Mouse (Mus musculus) heart, embryonic 15.5 days (tissue): Measurements from ENCODE around the gene Olfr693. TPM values are rescaled to one million over a fixed set of nuclear protein-coding genes. Genes with fewer than 3 reads are reported as not detected.
"Not testable (repeated sequence)": the region's sequence is repeated elsewhere in the genome, so short reads cannot be mapped to it uniquely, and the experiment has no call there.

ENCODE experiments used
- ATAC-seq: fragments of 200-750 bp; cut with Nextera tagmentation; replicated peaks from 2 replicates; pipeline ENCODE4 v1.8.0; 2017; ENCODE audit warnings: low read depth, moderate TSS enrichment; ENCODE audit not compliant: insufficient number of reproducible peaks, insufficient read depth, low FRiP score
- H3K27ac ChIP-seq: fragments of 300-500 bp; sonication (generic); 2 replicates; pipeline ENCODE4 v1.5.1; 2015; ENCODE audit warnings: mild to moderate bottlenecking, inconsistent platforms
- H3K27me3 ChIP-seq: fragments of 300-500 bp; sonication (generic); 2 replicates; pipeline ENCODE4 v1.6.1; 2015; ENCODE audit warnings: inconsistent platforms
- H3K36me3 ChIP-seq: fragments of 300-500 bp; sonication (generic); 2 replicates; pipeline ENCODE4 v1.6.1; 2015; ENCODE audit warnings: mild to moderate bottlenecking, inconsistent platforms
- H3K4me1 ChIP-seq: fragments of 300-500 bp; sonication (generic); replicated peaks from 2 replicates; pipeline ENCODE4 v1.6.1; 2015; ENCODE audit warnings: inconsistent platforms
- H3K4me2 ChIP-seq: fragments of 300-500 bp; sonication (generic); 2 replicates; pipeline ENCODE4 v1.6.1; 2015; ENCODE audit warnings: inconsistent platforms, mild to moderate bottlenecking, moderate library complexity
- H3K4me3 ChIP-seq: fragments of 300-500 bp; sonication (generic); 2 replicates; pipeline ENCODE4 v1.5.1; 2015; ENCODE audit warnings: mild to moderate bottlenecking, inconsistent platforms
- H3K9ac ChIP-seq: fragments of 300-500 bp; sonication (generic); 2 replicates; pipeline ENCODE4 v1.6.1; 2015; ENCODE audit warnings: mild to moderate bottlenecking, inconsistent platforms
- H3K9me3 ChIP-seq: fragments of 300-500 bp; sonication (generic); replicated peaks from 2 replicates; pipeline ENCODE4 v1.6.1; 2016; ENCODE audit warnings: inconsistent platforms
- WGBS: fragments of 180-500 bp; shearing (Covaris S2); methylation state at CpG from one replicate; pipeline ENCODE4 v1.1.7; 2015; ENCODE audit warnings: mixed read lengths; 5-methylcytosine and 5-hydroxymethylcytosine counted together
- polyA plus RNA-seq: library from polyadenylated mRNA; unstranded; fragments of >200 nt; fragmentation: Nextera tagmentation; extraction: Ambion mirVana; gene quantifications from 2 replicates; pipeline ENCODE4 v1.2.1, GENCODE M21; 2015

The Olfr693 gene
- not detected in 2 replicates for polyA plus RNA-seq

DNA sequence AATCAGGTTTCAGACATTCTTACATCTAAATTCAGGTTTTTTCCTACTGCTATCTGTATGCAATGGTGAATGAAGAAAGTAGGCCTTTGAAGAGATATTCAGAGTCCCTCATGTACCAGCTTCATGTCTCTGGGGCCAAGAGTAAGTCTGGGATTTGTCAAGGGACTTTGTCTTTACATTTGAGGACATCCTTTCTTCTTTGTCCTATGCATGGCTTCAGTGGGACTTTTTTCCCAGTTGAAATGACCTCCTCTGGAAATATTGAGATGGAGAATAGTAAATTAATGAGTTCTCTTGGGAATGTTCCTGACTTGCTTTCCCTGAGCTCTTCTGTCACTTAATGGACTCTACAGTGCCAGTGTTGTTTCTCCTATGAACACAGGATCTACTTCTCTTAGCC is at the start of gene Olfr693:
Olfr693 (minus strand) TSS at position 101 of the 400 bp plus-strand sequence.
- no peak within 1 kb of the TSS for H3K4me3 ChIP-seq
- no peak within 1 kb of the TSS for H3K27ac ChIP-seq
- H3K9me3 ChIP-seq, result no peaks in the 10 kb centered on the region
- no peak within 1 kb of the TSS for H3K4me2 ChIP-seq
- no peaks in the 10 kb centered on the region for H3K36me3 ChIP-seq
- H3K27me3 ChIP-seq, result no peaks in the 10 kb centered on the region
- no peak for ATAC-seq
- H3K9ac ChIP-seq, result no peak within 1 kb of the TSS
- no peaks in the 10 kb centered on the region for H3K4me1 ChIP-seq

DNA sequence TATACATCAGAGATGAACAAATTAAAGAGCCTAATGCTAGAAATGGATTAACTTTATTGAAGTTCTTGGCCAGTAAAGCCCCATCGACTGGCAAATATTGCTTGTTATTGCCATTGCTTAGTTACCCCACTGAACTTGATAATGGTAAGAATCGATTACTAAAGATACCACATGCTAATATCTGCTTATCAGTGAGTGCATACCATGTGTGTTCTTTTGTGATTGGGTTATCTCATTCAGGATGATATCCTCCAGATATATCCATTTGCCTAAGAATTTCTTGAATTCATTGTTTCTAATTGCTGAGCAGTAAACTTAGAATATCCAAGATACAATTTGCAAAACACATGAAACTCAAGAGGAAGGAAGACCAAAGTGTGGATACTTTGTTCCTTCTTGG is 45.3 kb upstream of the Olfr693 start:
- not testable (repeated sequence) for H3K36me3 ChIP-seq, H3K27ac ChIP-seq, H3K27me3 ChIP-seq, H3K4me3 ChIP-seq, H3K4me2 ChIP-seq, H3K9ac ChIP-seq, ATAC-seq, H3K4me1 ChIP-seq, H3K9me3 ChIP-seq
- 73% methylated on average over 2 of the region's 2 CpGs for WGBS

DNA sequence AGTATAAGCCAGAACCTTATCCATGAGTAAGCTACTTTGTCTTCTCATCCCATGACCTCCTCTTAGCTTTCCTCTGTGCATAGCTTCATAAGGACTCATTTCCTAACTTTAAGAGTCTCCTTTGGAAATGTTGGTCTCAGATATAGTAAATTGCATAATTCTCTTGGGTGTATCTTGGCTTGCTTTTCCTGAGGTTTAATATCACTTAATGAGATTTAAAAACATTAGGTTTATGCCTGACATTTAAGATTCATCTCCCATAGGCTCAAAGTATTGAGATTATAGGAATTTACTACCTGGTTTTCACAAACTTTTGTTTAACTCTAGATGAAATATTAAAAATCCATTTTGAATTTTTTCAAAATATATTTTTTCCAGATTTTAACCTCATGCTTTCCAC is 35.9 kb upstream of the Olfr693 start, which contains the start of gene Olfr695:
Olfr695 (minus strand) TSS at position 101 of the 400 bp plus-strand sequence.
- ATAC-seq, result no peak
- no peaks in the 10 kb centered on the region for H3K4me1 ChIP-seq
- H3K36me3 ChIP-seq, result no peaks in the 10 kb centered on the region
- H3K27me3 ChIP-seq, result no peaks in the 10 kb centered on the region
- no peak within 1 kb of the TSS for H3K4me3 ChIP-seq
- H3K27ac ChIP-seq, result no peak within 1 kb of the TSS
- H3K9ac ChIP-seq, result no peak within 1 kb of the TSS
- H3K4me2 ChIP-seq, result no peak within 1 kb of the TSS
- H3K9me3 ChIP-seq, result no peaks in the 10 kb centered on the region

DNA sequence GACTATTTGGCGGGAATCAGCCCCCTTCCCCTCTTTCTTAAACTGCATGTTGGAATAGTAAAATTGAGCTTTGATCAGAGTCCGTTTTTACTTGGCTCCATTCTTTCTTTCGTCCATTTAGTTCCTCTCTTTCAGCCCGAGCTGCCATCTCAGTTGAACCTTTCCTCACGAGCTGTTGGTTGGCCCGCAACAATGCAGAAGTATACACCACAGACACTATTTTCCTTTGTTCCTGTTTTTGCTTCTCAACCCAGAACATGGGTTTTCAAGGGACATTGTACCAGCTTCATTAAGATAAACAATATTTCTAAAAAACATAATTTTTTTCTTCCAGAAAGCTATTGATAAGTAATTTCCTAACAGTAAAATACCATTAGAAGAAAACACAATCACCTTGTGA is 31.1 kb upstream of the Olfr693 start:
- WGBS, result 76% methylated on average over 6 of the region's 6 CpGs
- no peaks in the 10 kb centered on the region for H3K27me3 ChIP-seq
- no peak for ATAC-seq

DNA sequence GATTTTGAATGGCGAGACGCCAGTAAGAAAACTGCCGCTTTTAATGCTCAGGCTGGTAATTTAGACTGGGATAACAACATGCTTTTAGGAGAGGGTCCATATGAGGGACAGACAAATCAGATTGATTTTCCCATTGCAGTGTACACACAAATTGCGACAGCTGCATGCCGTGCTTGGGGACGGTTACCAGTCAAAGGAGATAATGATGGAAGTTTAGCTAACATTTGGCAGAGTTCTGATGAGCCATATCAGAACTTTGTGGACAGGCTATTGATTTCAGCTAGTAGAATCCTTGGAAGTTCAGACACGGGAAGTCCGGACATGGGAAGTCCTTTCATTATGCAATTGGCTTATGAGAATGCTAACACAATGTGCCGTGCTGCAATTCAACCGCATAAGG is 27.3 kb upstream of the Olfr693 start:
- ATAC-seq, H3K27ac ChIP-seq: not testable (repeated sequence)

More for the DNA sequence above, 31.1 kb upstream of the Olfr693 start:
- Histone ChIP-seq H3K9me3 (no peaks in the 10 kb centered on the region), H3K36me3 (no peaks in the 10 kb centered on the region), H3K4me2 (no peak overlapping the region), H3K27ac (no peak overlapping the region), H3K4me3 (no peak overlapping the region), H3K9ac (no peak overlapping the region), H3K4me1 (no peaks in the 10 kb centered on the region)

DNA sequence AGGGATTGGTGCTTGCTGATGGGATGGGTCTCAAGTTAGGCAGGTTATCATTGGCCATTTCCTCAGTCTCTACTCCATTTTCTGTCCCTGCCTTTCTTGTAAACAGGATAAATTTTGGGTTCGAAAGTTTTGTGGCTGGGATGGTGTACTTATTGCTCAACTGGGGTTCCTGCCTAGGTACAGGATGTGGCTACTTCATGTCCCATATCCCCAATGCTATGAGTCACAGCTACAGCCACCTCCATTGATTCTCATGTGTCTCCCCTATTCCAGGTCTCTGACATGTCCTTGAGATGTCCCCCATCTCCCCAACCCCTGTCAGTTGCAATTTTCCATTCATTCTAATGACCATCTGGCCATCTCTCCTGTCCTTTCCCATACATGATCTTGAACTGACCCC is 16.5 kb upstream of the Olfr693 start:
- H3K27ac ChIP-seq, result no peak overlapping the region
- no peak for ATAC-seq
- H3K4me3 ChIP-seq, result no peak overlapping the region
- H3K36me3 ChIP-seq, result no peaks in the 10 kb centered on the region
- no peak overlapping the region for H3K4me2 ChIP-seq
- no peak overlapping the region for H3K9ac ChIP-seq
- no peaks in the 10 kb centered on the region for H3K4me1 ChIP-seq
- 60% methylated on average over 1 of the region's 1 CpGs for WGBS
- no peaks in the 10 kb centered on the region for H3K9me3 ChIP-seq
- no peaks in the 10 kb centered on the region for H3K27me3 ChIP-seq

More for the DNA sequence above, 27.3 kb upstream of the Olfr693 start:
- not testable (repeated sequence) for H3K36me3 ChIP-seq, H3K4me2 ChIP-seq, H3K27me3 ChIP-seq, H3K9ac ChIP-seq, H3K4me3 ChIP-seq, H3K9me3 ChIP-seq, H3K4me1 ChIP-seq
- WGBS, result 86% methylated on average over 10 of the region's 10 CpGs

DNA sequence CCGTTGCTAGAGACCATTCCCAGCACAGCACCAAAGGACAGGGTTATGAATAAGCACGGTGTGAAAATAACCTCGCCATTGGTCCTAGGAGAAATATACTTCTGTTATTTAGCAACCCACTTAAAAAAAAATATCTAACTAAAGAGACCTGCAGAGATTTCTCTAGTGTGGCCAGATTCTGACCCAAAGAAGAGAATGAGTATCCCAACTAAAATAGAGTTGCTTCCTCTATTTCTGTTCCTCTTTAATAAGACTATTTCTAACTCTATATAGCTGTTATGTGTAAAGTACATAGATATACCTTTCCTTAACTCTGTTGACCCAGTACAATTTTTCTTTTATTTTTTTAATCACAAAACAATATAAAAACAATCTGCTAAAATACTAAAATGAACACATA is 12.6 kb upstream of the Olfr693 start:
- Histone ChIP-seq H3K9me3 (no peaks in the 10 kb centered on the region), H3K27me3 (no peaks in the 10 kb centered on the region), H3K9ac (no peak overlapping the region), H3K36me3 (no peaks in the 10 kb centered on the region), H3K4me2 (no peak overlapping the region), H3K4me3 (no peak overlapping the region), H3K4me1 (no peaks in the 10 kb centered on the region), H3K27ac (no peak overlapping the region)
- ATAC-seq, result no peak
- WGBS, result 64% methylated on average over 3 of the region's 3 CpGs

DNA sequence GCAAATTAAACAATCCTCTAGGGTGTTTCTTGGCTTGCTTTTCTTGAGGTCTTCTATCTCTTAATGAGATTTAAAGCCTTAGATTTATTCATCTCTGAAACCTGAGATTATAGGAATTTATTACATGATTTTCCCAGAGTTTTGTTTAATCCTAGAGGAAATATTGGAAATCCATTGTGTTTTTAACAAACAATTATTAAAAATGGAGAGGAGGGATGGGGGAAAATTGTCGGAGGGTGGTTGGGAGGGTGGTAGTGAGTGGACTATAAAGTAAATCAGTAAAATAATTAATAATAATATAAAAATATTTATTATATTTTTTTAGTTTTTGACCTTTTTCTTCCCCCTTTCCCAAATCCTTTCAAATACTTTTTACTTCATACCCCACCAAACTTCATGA is 11.3 kb upstream of the Olfr693 start, which contains the start of gene Olfr694:
Olfr694 (minus strand) TSS at position 101 of the 400 bp plus-strand sequence.
- H3K4me1 ChIP-seq, result no peaks in the 10 kb centered on the region
- no peak within 1 kb of the TSS for H3K9ac ChIP-seq
- 88% methylated on average over 1 of the region's 1 CpGs for WGBS
- H3K27me3 ChIP-seq, result no peaks in the 10 kb centered on the region
- no peak within 1 kb of the TSS for H3K27ac ChIP-seq
- no peaks in the 10 kb centered on the region for H3K36me3 ChIP-seq
- ATAC-seq, result no peak
- H3K9me3 ChIP-seq, result no peaks in the 10 kb centered on the region
- H3K4me2 ChIP-seq, result no peak within 1 kb of the TSS
- H3K4me3 ChIP-seq, result no peak within 1 kb of the TSS

DNA sequence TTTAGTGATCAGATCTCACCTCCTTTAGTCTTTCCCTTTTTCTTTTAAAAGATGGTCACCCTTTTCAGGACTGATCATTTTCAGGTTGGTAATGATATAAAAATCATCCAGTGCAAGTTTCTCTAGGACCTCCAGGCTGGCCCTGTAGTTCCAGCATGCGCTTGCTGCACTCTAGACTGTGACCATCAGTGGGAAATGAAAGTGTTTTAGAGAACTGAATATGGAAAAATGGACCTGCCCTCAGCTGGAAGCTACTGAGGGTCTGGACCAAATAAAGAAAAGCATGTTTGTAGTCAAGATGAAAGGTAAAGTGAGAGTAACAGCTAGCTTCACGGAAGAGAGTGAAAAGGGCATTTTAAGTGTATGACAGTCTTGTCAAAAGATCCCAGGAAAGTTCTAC is 5.0 kb upstream of the Olfr693 start:
- no peak for ATAC-seq
- no peaks in the 10 kb centered on the region for H3K27me3 ChIP-seq
- H3K4me2 ChIP-seq, result no peak overlapping the region
- no peaks in the 10 kb centered on the region for H3K9me3 ChIP-seq
- no peak overlapping the region for H3K4me3 ChIP-seq
- H3K27ac ChIP-seq, result no peak overlapping the region
- H3K36me3 ChIP-seq, result no peaks in the 10 kb centered on the region
- no peak overlapping the region for H3K9ac ChIP-seq
- no peaks in the 10 kb centered on the region for H3K4me1 ChIP-seq
- 84% methylated on average over 2 of the region's 2 CpGs for WGBS

DNA sequence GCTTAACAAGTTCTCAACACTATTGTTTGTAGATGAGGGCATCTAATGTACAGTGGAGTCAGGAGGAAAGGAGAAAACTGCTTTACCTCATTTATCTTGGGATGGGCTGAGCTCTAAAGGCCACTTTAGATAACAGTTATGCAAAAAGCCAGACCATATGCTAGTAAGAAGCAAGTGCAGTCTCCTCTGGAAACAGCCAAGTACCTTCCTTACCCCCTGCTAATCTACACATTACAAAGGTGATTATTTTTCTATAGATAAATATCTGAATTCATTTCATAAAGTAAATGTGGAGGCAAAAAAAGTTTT is 28.1 kb downstream of the Olfr693 start:
- no peak for ATAC-seq
- Histone ChIP-seq H3K9ac (no peak overlapping the region), H3K9me3 (no peaks in the 10 kb centered on the region), H3K4me3 (no peak overlapping the region), H3K27ac (no peak overlapping the region), H3K36me3 (no peaks in the 10 kb centered on the region), H3K27me3 (no peaks in the 10 kb centered on the region), H3K4me1 (no peaks in the 10 kb centered on the region), H3K4me2 (no peak overlapping the region)

DNA sequence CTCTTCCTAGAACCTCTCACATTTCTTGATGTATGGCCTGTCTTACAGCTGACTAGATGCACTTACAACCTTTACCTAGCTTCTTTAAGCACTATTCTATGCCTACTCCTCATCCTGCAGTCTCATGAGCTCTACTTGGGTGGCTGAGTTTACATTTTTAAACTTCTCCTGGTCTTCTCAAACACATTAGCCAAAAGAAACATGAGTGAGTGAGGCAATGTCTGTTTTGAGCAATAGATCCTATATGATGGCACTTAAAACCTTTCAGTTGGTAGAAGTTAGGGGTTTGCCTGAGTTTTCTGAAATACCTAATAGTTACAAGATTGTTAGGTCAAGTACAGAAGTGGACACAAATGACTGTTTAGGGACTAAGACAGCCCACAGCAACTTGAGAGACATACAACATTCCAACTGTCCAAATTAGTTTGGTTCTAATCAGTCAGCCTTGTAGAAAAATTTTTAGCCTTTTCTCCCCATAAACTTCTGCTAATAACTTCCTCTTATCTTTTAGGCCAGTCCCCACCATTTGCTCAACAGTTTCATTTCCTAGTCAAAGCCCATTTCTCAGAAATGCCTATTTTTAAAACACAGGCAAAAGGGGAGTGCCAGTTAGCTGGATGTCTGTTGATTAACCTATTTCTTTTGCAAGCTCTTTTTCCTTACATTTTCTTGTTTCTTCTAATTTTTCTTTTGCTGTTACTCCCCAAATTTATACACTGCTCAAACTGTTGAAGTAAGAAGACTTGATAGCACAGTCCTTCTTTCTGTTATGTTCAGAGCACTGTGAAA is 28.6 kb downstream of the Olfr693 start:
- H3K36me3 ChIP-seq, result no peaks in the 10 kb centered on the region
- no peak for ATAC-seq
- no peak overlapping the region for H3K27ac ChIP-seq
- no peak overlapping the region for H3K4me3 ChIP-seq
- H3K9me3 ChIP-seq, result no peaks in the 10 kb centered on the region
- H3K4me1 ChIP-seq, result no peaks in the 10 kb centered on the region
- no peak overlapping the region for H3K9ac ChIP-seq
- no peak overlapping the region for H3K4me2 ChIP-seq
- H3K27me3 ChIP-seq, result no peaks in the 10 kb centered on the region

DNA sequence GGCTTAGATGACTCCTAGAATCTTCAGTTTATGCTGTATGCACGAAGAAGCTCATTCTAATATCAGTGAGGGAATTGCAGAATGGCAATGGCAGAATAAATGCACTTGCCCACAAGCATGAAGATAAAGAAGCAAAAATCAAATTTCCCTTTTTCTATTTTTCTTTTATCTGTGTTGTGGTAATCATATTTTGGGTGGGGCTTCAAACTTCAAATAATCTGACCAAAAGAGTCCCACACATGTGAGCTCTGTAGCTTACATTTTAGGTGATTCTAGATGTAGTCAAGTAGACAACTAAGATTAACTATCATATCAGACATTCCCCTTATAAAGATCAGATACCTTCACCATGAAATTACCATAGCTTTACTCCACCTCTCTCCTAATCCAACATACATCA is 30.6 kb downstream of the Olfr693 start:
- H3K9me3 ChIP-seq, result no peaks in the 10 kb centered on the region
- no peak for ATAC-seq

More for the DNA sequence above, 30.6 kb downstream of the Olfr693 start:
- no peaks in the 10 kb centered on the region for H3K27me3 ChIP-seq
- H3K27ac ChIP-seq, result no peak overlapping the region
- H3K9ac ChIP-seq, result no peak overlapping the region
- WGBS, result 70% methylated on average over 1 of the region's 1 CpGs
- no peak overlapping the region for H3K4me2 ChIP-seq
- H3K4me1 ChIP-seq, result no peaks in the 10 kb centered on the region
- H3K36me3 ChIP-seq, result no peaks in the 10 kb centered on the region
- no peak overlapping the region for H3K4me3 ChIP-seq
